Mouse (Mus musculus): ENCODE measurements around the gene Foxo3.

Gene Foxo3

DNA sequence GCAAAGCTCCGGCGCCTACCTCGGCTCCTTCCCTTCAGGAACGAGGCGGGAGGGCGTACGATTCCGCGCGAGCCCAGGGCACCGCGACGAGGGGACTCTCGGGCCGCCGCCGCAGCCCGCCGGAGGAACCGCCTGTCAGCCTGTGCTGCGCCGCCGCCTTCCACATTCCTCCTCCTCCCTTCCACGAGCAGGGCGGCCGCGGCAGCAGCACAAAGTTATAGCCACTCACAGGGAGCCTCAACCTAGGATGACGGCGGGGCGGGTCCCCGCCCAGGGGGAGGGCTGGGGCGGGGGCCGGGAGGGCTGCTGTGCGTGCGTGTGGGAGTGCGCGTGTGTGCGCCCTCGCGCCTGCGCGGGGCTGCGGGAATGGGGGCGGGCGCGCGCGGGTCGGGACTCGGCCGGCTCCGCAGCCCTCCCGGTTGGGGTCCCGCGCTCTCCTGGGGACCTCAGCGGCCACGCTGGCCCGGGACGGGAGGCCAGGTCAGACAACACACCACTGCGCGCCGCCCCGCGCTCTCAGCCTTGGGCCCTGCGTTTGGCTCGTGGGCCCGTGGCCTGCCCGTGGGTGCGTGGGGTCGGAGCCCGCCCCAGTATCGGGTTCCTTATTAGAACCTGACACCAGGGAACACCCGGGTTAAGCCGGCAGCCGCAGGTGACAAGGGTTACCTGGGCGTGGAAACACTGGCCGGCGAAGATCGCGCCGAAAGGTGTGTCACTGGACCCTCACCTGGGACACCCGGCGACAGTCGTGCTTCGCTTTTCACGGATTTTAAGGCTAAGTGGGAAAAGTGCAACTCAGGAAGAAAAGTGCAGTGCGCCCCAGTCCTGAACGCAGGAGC is at the start of gene Foxo3:
Gene Foxo3 (minus strand): TSS at position 249 of the 839 bp plus-strand sequence.
- peak; percentile 89 for DNase-seq

DNA sequence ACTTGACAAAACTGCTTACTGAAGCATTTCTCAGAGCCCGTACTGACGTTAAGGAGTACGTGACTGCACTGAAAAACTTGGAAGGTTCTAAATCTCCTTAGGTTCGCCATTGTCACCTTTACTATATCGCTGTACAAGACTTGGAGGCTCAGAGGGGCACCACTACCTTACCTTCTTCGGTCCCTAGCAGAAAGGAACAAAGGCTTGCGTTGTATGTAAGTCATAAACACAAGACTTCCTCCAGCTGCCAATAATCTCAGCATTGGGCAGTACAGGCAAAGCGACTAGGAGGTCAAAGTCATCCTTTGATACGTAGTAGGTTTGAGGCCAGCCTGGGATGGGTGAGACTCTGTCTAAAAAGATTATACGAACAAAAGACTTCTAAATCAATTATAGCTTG is 48.8 kb upstream of the Foxo3 start:
- DNase-seq, result no peak

DNA sequence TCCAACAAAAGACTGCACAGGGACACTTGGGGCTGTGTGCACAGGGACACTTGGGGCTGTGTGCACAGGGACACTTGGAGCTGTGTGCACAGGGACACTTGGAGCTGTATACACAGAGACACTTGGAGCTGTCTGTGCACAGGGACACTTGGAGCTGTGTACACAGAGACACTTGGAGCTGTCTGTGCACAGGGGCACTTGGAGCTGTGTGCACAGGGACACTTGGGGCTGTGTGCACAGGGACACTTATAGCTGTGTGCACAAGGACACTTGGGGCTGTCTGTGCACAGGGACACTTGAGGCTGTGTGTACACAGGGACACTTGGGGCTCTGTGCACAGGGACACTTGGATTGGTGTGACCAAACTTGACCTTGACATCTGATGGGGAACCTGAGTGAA is 47.4 kb upstream of the Foxo3 start:
- DNase-seq, result no peak

DNA sequence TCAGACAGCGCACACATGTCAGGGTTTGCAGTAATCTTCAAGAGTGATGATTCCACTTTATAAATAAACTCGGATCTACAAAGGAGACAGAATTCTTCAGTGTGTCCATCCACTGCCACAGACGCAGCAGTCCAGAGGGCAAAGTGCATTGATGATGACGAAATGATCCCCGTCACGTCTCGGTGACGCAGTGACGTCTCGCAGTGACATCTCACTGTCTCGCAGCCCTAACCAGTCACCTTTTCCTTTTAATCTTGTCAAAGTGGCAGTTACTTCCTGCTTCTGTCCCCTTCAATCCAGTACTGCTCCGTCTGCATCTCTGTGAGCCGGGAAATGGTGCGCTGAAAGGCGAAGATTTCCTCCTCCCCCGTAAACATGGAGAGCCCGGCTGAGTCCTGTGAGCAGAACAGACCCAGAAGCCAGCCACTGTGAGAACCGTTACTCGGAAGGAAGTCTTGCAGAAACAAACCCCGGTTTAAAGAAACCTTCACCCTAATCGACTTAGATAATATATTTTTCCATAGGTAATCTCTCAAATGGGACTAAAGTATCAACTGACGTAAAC is 36.7 kb upstream of the Foxo3 start:
- DNase-seq, result no peak

DNA sequence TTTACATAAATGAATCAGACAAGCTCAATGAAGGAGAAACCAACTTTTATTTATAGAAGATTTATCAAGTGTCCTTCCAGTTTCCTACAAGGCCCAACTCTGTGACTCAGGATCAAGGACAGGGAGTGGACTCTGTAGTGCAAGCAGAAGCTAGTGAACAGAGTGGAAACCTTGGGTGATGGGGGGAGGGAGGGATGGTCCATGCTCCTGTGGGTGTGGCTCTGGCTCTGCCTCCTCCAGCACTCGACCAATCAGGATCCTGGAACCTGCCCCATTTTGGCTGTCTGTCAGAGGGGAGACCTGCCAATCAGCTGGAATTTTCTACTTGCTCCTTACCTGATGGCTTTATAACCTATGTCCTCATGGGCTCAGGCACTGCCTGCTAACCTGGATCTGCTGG is 36.0 kb upstream of the Foxo3 start:
- DNase-seq, result no peak

DNA sequence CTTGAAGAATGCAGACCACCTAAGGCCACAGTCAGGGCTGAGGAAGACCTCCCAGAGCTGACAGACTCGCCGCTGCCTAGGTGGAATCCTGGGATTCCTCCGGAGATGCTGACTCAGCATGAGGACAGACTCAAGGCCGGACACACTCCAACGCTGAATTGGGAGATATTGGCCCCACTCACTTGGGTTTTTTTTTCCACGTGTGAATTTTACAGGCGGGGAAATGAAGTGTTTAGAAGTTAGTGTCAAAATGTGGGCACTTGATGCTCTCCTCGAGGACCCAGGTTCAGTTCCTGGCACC is 32.1 kb upstream of the Foxo3 start:
- no peak for DNase-seq

DNA sequence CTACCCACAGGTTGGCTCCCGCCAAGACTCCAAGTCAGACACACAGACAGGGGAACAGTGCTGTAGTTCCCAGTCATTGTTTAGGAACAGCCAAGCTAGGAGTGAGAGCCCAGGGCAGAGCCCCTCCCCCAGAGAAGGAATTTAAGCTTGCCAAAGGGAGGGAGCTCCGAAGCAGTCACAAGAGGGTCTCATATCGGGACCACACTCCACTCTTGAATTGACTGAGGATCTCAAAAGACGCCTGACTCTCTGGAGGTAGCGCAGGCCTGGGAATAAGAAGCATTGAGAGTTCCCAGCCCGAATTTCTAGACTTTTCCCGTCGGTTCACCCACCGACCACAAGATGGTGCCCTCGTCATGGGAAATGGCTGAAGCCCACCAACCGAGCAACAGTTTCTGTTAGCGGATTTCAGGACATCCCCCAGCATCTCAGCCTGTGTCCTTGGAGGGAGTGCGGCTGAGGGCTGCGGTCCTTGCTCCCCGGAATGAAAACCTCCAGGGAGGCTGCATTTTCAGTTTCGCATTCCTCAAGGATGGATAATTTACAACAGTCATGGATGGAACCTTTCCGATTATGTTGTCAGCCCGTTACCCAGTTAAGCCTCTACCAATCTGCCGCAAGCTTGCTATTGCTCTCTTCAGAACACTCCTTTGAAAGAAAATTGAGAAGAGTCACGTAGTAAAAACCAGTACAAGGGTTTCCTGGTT is 31.6 kb upstream of the Foxo3 start:
- DNase-seq, result peak; percentile 87

DNA sequence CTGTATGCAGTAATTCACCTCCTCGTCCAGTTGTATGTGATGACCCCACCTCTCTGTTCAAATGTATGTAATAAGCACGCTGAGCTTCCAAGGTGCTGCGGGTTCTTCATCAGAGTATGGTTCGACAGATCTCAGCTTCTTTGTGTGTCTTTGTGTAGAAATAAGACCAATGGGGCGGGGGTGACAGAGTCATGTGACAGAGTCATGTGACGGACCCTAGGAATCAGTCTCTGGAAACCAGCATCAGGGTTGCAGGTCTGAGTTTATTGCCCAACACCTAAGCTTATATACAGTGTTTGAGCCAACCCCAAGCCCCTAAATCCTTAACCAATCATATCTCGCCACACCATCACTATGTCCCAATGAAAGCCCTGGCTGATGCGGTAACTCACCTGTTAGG is 29.9 kb upstream of the Foxo3 start:
- DNase-seq, result no peak

DNA sequence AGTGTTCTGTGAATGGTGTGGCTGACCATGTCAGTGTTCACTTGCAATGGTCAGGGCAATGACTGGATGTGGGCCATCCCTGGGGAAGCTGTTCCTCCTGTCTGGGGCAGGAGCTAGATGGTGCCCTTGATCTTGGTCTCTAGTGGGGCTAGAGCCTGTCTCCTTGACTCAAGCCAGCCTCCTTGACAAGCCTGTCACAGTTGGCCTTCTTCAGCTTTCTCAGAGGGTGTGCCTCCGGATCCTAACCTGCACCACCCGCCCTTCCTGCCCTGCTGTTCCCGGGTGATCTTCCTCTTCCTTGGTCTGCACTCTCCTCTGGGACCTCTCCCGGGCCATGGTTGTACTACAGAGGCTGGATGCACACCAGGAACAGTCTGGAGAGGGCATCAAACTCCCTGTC is 24.2 kb upstream of the Foxo3 start:
- DNase-seq, result no peak

DNA sequence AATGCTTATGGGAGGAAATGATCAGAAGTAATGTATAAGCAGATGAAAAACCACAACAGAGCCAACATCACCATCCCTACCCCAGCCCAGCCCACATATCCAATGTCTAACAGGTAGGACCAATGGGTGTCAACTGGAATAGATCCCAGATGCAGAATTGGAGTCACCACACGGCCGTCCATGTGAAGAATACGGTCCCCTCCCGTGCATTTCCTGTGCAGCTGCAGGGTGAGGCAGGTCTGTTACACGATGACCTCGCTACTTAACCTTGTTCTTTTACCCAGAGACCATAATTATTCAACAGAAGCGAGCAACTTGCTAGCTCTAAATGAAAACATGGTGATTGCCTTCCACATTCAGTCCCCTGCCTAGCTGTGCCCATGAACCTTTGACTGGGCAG is 23.4 kb upstream of the Foxo3 start:
- DNase-seq, result no peak

DNA sequence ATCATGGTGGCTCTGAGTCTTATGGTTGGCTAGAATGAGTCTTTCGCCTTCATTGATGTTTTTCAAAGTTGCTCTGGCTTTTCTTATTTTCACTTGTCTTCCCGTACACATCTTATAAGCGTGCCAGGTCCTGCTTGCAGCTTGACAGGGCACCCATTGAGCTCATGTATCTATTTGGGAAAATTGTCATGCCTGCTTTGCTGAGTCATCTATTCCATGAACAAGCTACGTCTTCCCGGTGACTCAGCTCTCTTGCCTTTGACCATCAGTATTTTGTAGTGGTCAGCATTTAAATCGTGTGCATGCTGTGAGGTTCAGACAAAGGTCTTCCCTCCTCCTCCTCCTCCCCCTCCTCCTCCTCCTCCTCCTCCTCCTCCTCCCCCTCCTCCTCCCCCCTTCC is 22.9 kb upstream of the Foxo3 start:
- DNase-seq, result no peak

DNA sequence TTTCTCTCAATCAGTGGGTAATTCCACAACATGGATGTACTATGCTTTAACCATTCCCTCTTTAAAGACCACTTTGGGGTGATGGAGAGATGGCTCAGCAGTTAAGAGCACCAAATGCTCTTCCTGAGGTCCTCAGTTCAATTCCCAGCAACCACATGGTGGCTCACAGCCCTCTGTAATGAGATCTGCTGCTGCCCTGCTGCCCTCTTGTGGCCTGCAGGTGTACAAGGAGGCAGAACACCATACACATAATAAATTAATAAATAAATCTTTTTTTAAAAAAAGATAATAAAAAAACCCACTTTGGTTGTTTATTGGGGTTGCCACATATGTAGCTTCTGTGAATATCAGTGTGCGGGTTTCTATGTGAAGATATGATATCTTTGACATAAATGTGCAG is 21.4 kb upstream of the Foxo3 start:
- no peak for DNase-seq

DNA sequence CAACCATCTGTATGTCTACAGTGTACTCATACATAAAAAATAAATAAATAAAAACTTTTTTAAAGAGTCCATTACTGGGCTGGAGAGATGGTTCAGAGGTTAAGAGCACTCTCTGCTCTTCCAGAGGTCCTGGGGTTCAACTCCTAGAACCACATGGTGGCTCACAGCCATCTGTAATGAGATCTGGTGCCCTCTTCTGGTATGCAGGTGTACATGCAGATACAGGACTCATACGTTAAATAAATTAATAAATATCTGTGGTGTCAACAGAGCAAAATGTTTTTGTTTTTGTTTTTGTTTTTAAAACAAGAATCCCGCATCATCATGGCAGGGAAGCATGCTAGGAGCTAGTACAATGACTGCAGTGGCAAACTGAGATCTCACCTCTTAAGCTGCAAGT is 20.6 kb upstream of the Foxo3 start:
- no peak for DNase-seq

DNA sequence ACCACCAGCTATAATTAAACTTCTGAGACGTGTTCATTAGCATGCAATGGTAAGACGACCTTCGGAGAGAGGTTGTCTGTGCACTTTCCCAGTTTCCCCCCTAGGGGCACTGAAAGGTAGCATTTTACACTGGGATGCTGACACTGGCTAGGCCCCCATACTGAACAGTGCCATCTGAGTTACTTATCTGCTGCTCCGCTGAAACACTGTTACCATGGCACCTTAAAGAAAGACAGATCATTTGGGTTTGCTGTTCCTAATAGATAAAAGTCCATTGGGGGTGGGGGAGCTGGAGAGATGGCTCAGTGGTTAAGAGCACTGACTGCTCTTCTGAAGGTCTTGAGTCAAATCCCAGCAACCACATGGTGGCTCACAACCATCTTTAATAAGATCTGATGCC is 20.0 kb upstream of the Foxo3 start:
- DNase-seq, result no peak

DNA sequence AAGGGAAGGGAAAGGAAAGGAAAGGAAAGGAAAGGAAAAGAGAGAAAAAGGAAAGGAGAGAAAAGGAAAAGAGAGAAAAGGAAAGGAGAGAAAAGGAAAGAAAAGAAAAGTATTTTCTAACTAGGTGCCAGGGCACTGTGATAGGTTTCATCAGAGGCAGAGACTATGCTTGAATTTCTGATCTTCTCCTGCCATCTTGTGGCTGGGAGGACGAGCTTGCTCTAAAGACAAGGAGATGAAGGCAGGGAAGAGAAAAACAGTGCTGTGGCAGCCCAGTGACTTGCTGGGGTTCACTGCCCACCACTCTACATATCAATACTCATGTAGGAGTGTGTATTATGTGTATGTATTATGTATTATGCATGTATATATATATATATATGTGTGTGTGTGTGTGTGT is 18.5 kb upstream of the Foxo3 start:
- DNase-seq, result no peak

DNA sequence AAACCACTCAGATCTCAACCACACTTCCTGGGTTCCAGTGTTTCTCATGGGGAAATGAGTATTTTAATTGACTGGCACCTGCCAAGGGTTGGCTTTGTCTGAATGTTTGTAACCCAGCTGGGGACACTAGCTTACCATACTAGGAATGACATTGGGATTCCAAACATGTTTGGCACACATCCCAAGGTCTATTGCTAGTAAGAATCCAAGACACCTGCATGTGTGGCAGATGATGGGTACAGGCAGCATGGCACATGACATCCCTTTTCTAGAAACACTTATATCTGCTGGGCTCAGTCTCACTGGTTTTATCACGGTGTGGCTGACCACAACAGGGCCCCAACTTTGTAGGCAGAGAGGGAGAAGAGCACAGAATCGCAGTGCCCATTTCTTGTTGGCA is 17.8 kb upstream of the Foxo3 start:
- no peak for DNase-seq

DNA sequence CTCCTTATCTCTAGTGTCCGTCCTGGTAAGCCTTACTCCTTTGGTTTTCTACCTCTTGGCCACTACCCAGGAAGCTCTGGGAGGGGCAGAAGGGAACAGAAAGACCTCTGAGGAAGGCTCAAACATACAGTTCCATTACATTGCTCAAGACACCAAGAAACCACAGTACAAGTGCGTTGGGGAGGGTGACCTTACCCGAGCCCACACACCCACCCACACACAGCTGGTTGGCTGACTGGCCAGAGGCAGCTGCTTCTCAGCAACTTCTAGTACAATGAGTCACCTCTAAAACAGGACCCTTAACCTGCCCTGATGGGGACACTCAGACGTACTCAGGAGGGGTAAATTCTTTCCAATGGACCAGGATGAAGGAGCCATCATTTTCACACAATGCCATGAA is 17.3 kb upstream of the Foxo3 start:
- no peak for DNase-seq

DNA sequence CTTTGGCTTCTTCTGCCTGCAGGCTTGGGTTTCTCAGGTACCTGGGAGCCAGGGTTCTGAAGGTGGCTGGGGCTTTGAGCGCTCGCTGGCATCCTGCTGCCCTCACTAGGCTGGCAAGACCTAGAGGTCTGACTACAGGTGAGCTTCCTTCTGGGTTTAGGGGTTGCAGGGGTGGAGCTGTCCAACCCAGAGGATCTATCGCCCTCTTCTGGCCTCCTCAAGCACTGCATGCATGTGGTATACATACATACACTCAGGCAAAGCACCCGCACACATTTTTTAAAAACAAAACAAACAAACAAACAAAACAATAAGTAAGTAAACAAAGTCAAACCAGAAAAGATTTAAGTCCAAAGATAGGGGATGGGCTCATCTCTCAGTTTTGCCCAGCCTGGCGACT is 14.8 kb upstream of the Foxo3 start:
- DNase-seq, result peak; percentile 45

DNA sequence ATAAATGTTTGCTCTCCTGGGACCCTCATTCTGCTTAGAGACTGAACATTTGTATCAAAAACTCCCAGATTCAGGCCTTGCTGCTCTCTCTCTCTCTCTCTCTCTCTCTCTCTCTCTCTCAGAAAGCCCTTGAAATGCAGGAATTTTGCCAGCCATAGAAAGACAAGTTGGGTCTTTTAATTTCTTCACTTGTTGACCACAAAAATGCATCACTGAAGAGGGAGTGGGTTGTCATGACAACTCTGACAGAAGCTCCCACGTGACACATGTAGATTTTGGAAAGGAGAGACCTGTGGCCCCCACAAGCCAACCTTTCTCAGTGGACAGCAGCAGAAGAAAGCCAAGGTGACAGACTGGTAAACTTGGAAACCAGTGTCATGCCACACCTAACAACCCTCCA is 11.1 kb upstream of the Foxo3 start:
- no peak for DNase-seq

DNA sequence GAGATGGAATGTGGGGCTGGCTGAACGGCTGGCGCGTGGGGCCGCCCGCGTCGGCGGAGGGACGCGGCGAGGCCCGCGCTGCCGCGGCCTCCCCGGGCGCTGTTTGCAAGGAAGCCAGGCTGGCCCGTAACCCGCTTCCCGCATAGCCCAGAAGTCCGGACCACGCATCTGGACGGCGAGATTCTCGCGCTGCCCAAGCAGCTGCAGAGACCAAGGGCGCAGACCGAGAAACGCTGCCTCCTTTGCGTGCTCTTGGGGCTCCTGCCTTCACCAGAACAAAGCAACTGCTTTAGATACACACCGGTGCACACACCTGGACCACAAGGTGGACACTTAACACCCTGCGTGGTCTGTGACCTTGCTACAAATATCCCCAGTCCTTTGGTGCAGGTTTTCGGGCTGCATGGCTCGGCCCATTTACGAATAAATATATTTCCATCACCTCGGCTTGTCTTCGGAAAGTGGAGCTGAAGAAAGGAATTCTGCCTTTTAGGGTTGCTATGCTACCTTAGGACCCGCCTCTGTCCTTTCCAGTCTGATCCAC is 1.8 kb upstream of the Foxo3 start:
- no peak for DNase-seq

DNA sequence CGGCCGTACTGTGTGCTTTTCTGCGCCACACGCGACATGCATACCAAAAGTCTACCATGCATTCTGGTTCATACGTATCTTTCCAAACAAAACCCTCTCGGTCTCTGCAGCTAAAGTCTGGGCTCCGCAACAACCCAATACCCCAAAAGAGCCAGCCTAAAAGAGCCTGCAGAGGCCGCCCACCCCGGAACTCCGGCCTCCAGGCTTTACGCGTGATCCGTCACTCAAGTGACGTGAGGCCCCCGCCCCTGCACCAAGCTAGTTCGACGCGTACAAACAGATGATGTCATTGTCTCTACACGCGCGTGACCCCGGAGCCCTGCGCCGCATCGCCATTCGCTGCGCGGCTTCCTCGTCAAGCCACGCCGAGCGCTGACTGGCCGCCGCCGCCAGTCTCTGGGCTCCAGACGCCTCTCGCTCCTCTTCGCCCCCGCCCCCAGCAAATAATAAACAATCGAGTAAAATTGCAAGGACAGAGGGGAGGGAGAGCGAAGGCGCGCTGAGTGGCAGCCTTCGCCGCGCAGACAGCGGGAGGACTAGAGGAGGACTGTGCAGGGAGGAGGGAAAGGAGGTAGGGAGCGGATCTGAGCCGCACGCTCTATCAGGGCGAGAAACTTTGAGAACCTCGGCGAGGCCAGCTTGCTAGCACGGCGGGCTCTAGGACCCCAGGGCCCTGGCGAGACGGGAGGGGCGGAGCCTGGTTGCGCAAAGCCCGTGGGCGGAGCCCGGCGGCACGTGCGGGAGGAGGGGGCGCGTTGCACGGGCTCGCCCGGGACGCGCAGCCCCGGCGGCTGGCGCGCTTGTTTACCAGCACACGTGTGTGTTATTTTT is 1.1 kb upstream of the Foxo3 start:
- peak; percentile 96 for DNase-seq

DNA sequence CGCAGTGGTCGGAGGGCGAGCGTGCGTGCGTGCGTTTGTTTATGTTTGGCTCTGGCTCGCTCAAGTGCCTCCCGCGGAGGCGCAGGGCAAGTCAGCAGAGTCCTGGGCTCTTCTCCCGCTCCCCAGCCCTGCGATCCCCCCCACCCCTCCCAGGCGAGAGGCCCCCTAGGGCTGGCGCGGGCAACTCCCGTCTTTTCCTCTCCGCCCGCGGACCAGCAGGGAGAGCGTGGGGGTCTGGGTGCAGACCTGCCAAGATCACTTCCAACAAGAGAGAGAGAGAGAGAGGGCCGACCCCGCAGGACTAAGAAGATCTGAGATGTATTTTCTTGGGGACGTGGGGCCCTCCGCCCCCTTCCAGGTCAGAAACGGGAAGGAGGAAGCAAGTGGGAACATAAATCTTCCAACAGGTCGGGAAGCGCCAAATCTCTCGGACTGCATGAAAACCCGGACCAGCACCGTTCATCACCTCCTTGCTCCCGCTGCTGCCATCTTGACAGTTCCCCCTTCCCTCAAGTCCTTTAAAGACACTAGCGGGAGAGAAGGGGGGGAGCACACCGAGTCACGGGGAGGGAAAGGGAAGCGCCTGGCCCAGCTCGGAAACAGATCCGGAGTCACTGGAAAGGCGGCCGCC is 569 bp downstream of the Foxo3 start:
- peak; percentile 37 for DNase-seq

DNA sequence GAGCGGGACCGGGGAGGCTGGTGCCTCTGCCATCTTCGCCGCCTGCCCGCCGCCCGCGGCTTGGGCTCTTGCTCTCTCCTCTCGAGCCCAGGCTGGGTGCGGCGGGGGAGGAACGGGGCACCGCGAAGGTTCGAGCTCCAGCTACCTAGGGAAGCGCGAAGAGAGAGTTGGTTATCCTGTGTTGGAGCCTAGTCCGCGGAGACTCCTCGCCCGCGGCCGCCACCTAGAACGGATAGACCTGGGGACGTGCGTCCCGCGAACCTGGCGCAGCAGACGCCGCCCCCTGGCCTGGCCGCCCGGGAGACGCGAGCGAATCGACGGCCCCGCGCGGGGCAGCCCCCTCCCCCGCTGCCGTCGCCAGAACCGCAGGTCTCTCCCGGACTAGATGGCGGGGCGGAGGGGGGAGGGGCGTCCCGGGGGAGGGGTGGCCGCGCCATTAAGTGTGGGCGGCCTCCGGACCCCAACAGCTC is 1.1 kb downstream of the Foxo3 start:
- DNase-seq, result peak; percentile 49
